Mouse (Mus musculus) liver, embryonic 14.5 days (tissue): Measurements from ENCODE around the gene Grik5. TPM values are rescaled to one million over a fixed set of nuclear protein-coding genes. Genes with fewer than 3 reads are reported as not detected.

Experiments
- ATAC-seq: fragments of 200-750 bp; cut with Nextera tagmentation; 2 replicates; pipeline ENCODE4 v1.8.0; 2017; ENCODE audit warnings: moderate number of reproducible peaks, mild to moderate bottlenecking, moderate library complexity; ENCODE audit not compliant: insufficient read depth
- DNase-seq, 3 experiments: peaks; one replicate each; pipeline ENCODE4 v3.0.0-alpha.2; 2012 to 2013; ENCODE audit warnings: low read depth in 3 of 3, low spot score in 3 of 3
- H3K27ac ChIP-seq: fragments of 300-500 bp; sonication (generic); 2 replicates; pipeline ENCODE4 v1.5.1; 2014; ENCODE audit warnings: moderate library complexity, mild to moderate bottlenecking, control low read depth, inconsistent platforms
- H3K27me3 ChIP-seq: fragments of 300-500 bp; sonication (generic); 2 replicates; pipeline ENCODE4 v1.6.1; 2014; ENCODE audit warnings: mild to moderate bottlenecking, low read length, moderate library complexity; ENCODE audit not compliant: control insufficient read depth, insufficient read depth
- H3K36me3 ChIP-seq: fragments of 300-500 bp; sonication (generic); replicated peaks from 2 replicates; pipeline ENCODE4 v1.6.1; 2014; ENCODE audit warnings: low read depth; ENCODE audit not compliant: control insufficient read depth, insufficient read depth
- H3K4me1 ChIP-seq, 2 experiments: fragments of 200-500 bp in 1 of 2; fragments of 300-500 bp in 1 of 2; sonication (generic) in 1 of 2; replicated peaks; 2 replicates each; pipeline ENCODE4 v1.6.1; 2012 to 2014; ENCODE audit warnings: antibody characterized with exemption in 1 of 2, inconsistent platforms in 1 of 2, low read length in 1 of 2; ENCODE audit not compliant: control insufficient read depth in 2 of 2, insufficient read depth in 2 of 2
- H3K4me2 ChIP-seq: fragments of 300-500 bp; sonication (generic); 2 replicates; pipeline ENCODE4 v1.6.1; 2014; ENCODE audit warnings: low read depth, mild to moderate bottlenecking, control low read depth, moderate library complexity
- H3K4me3 ChIP-seq, 2 experiments: fragments of 200-500 bp in 1 of 2; fragments of 300-500 bp in 1 of 2; sonication (generic) in 1 of 2; 2 replicates each; pipeline ENCODE4 v1.5.1; 2012 to 2014; ENCODE audit warnings: low read depth in 2 of 2, low read length in 2 of 2, mild to moderate bottlenecking in 2 of 2, control low read depth in 1 of 2, inconsistent platforms in 1 of 2, moderate library complexity in 1 of 2; ENCODE audit not compliant: insufficient read depth in 1 of 2
- H3K9ac ChIP-seq: fragments of 300-500 bp; sonication (generic); replicated peaks from 2 replicates; pipeline ENCODE4 v1.6.1; 2014; ENCODE audit warnings: mild to moderate bottlenecking, control low read depth, moderate library complexity
- H3K9me3 ChIP-seq: fragments of 300-500 bp; sonication (generic); 2 replicates; pipeline ENCODE4 v1.6.1; 2016; ENCODE audit warnings: low read length, mixed read lengths; ENCODE audit not compliant: control insufficient read depth
- CTCF ChIP-seq: IDR thresholded peaks from 2 replicates; pipeline ENCODE4 v1.5.1; 2016; ENCODE audit warnings: antibody characterized with exemption, low read depth, control low read depth
- EP300 ChIP-seq: IDR thresholded peaks from 2 replicates; pipeline ENCODE4 v1.6.1; 2016; ENCODE audit warnings: antibody characterized with exemption, low read depth
- whole genome bisulfite sequencing: fragments of 180-500 bp; shearing (Covaris S2); extraction: QIAGEN DNeasy Blood & Tissue Kit; methylation state at CpG from one replicate; pipeline ENCODE4 v1.1.7; 2014; ENCODE audit not compliant: insufficient replicate concordance; 5-methylcytosine and 5-hydroxymethylcytosine counted together
- polyA plus RNA-seq, 2 experiments: library from polyadenylated mRNA; depleted of rRNA in 1 of 2; stranded (reverse) in 1 of 2; unstranded in 1 of 2; fragments of >200 nt; fragmentation: Nextera tagmentation in 1 of 2; extraction: Ambion mirVana in 1 of 2; gene quantifications; 2 replicates each; pipeline versions ENCODE4 v1.2.1 to v1.2.3; 2012 to 2014

The Grik5 gene
- polyA plus RNA-seq, 2 experiments, result 0.37 to 4.9 TPM

DNA sequence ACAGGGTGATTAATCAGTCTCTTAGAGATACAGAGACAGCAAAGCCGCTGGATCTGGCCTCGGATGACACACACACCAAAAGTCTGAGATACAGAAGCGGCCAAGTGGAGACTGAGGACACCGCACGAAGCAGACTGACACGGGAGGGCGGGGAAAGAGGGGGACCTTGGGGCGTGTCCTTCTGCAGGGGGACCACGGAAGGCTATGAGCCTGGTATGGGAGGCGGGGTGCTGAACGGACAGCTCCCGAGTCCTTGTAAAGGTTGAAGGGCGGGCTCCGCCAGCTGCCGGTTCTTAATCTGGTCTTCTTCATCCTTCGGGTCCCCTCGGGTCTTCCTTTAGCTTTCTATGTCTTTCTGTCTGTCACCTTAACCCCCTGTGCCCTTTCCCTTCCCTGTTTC is 63.5 kb downstream of the Grik5 start:
- peaks cover 60% of the 10 kb centered on the region for H3K27me3 ChIP-seq
- no peak overlapping the region for H3K9ac ChIP-seq
- no peak overlapping the region for H3K27ac ChIP-seq
- no peaks in the 10 kb centered on the region for H3K4me1 ChIP-seq
- WGBS, result 2% methylated on average over 17 of the region's 17 CpGs
- no peak overlapping the region for H3K4me3 ChIP-seq
- H3K36me3 ChIP-seq, result no peaks in the 10 kb centered on the region
- TF ChIP-seq CTCF (no peak), EP300 (no peak)
- H3K9me3 ChIP-seq, result no peaks in the 10 kb centered on the region
- DNase-seq (peak; percentile 24 to 41 (median 40)), ATAC-seq (no peak)
- H3K4me2 ChIP-seq, result no peak overlapping the region

DNA sequence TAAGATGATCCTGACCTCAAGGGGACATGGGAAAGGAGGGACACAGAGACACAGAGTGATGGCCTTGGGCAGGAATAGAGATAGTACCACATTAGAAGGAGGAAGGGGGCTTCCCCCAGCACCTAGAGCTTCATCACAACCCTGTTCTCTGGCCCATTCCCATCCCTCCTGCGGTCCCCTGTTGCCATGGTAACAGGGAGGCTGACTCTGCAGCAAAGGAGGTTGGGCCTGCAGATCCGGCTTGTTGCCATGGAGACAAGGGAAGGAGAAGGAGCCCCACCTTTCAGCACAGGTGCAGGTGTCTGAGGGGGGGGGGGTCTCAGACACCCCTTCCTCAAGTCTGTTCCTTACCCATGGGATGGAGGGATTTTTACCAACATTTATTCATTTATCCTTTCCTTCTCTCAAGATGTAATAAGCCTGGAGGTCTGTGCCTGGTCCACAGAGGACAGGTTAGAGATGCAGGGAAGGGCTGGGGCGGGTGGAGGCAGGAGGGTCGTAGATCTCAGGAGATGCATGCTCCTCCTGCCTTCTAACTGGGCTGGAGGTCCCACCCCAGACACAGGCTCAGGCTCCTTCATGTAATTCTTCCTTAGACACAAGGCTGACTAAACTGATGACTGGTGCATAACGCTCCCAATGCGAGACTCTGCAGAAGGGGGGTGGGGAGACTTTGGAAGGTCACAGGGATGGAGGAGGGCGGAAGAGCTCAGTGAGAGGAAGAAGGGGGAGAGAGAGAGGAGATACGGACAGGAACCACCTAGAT is 64.4 kb downstream of the Grik5 start:
- WGBS, result 33% methylated on average over 8 of the region's 8 CpGs
- ATAC-seq, result no peak
- Histone ChIP-seq H3K9me3 (no peaks in the 10 kb centered on the region), H3K27me3 (peaks cover 60% of the 10 kb centered on the region), H3K4me3 (no peak overlapping the region), H3K4me1 (no peaks in the 10 kb centered on the region), H3K4me2 (no peak overlapping the region), H3K27ac (no peak overlapping the region), H3K9ac (no peak overlapping the region), H3K36me3 (no peaks in the 10 kb centered on the region)
- no peak for DNase-seq
- TF ChIP-seq EP300 (no peak), CTCF (no peak)

DNA sequence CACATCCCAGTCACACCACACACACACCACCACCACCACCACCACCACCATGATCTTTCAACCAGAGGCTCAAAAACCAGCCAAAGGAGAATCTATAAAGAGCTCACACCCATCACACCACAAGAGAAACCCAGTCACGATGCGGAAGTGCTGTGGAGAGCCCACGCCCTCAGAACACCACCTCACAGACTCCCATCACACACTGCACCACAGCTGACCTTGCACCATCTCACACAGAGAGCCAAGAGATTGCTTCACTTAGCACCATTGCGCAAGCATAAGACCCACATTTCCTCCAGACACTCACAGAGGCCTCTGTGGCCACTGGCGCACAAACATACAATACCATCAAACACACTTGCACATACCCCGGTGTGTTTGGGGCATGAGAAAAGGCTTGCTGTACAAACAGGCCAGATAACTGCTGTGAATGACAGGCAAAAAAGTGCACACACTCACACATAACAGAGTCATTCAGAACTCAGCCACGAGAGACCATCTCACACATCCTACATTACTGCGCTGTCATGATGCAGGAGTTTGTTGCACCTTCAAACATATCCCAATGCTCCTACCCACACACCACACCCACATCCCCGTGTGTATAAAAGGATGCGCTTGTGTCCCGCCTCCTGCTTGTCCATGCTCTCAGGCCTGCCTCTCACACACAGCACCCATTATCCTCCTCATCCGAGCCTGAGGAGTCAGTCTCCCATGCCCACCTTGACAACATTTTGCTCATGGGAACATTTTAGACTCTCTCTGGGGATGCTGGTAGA is 65.4 kb downstream of the Grik5 start:
- Histone ChIP-seq H3K4me2 (no peak overlapping the region), H3K27me3 (peaks cover 60% of the 10 kb centered on the region), H3K9me3 (no peaks in the 10 kb centered on the region), H3K9ac (no peak overlapping the region), H3K36me3 (no peaks in the 10 kb centered on the region), H3K4me3 (no peak overlapping the region), H3K27ac (no peak overlapping the region), H3K4me1 (no peaks in the 10 kb centered on the region)
- 51% methylated on average over 12 of the region's 12 CpGs for WGBS
- DNase-seq (peak; percentile 18 to 35 (median 19)), ATAC-seq (no peak)
- no peak for TF ChIP-seq EP300

GRCm38 (mm10) chr7:25006171-25006570 is 66.0 kb downstream of the Grik5 start:
- ATAC-seq (no peak), DNase-seq (no peak)
- H3K4me2 ChIP-seq, result no peak overlapping the region
- 42% methylated on average over 3 of the region's 3 CpGs for WGBS
- H3K4me1 ChIP-seq, result no peaks in the 10 kb centered on the region
- H3K27ac ChIP-seq, result no peak overlapping the region
- no peaks in the 10 kb centered on the region for H3K9me3 ChIP-seq
- H3K4me3 ChIP-seq, result no peak overlapping the region
- no peak for TF ChIP-seq CTCF
- no peak for TF ChIP-seq EP300
- peaks cover 55% of the 10 kb centered on the region for H3K27me3 ChIP-seq
- H3K9ac ChIP-seq, result no peak overlapping the region
- no peaks in the 10 kb centered on the region for H3K36me3 ChIP-seq

DNA sequence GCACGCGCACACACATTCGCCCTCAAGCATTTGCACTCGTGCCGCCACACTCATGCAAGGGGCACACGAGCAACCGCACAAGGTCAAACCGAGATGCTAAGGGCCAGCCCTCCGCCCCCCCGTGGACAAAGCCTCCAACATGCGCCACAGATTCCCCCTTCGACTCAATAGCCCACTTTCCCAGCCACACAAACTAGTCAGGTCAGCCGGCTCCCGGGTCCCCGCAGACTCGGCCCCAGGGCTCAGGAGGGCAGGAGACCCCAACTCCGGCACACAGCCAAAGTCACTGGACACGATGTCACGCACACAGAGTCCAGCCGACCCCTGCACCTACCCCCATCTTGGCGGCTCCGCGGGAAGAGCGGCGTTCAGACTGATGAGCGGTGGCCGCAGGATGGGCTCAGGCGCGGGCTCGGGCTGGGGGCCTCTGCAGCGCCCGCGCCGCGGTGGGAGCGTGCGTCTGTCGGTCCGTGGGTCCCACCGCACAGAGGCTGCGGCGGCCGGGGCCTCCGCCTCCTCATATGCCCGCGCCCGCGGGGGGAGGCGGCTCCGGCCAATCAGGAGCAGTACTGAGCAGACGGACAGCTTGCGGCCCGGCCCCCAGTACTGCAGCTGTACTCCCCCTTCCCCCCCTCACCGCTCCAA is 66.6 kb downstream of the Grik5 start, which contains the start of gene Atp1a3:
Gene Atp1a3, minus strand, starts transcription at position 538 of the 645 bp plus-strand sequence.
- WGBS, result 3% methylated on average over 48 of the region's 54 CpGs
- Histone ChIP-seq H3K4me2 (peak within 1 kb of the TSS; percentile 11; the same call in 1 of the 2 replicates), H3K4me3 (peak within 1 kb of the TSS in 1 of 2 experiments; percentile 27; a peak in 1 of 4 replicates)

More for the DNA sequence above, 66.6 kb downstream of the Grik5 start, which contains the start of gene Atp1a3:
- no peak within 1 kb of the TSS for H3K27ac ChIP-seq
- H3K4me1 ChIP-seq, result no peaks in the 10 kb centered on the region
- H3K27me3 ChIP-seq, result peaks cover 50% of the 10 kb centered on the region
- ATAC-seq (no peak), DNase-seq (no peak)
- H3K9ac ChIP-seq, result no peak within 1 kb of the TSS
- no peaks in the 10 kb centered on the region for H3K9me3 ChIP-seq
- TF ChIP-seq EP300 (no peak), CTCF (no peak)
- H3K36me3 ChIP-seq, result no peaks in the 10 kb centered on the region
